Mouse (Mus musculus) ES-Bruce4 (cell line): ENCODE measurements at regions not wholly inside any gene's neighbourhood (a gene's known extent, or its start where the extent isn't known, plus 50 kb on each side); places are given as distances from the start of the nearest gene placed in this dataset.

ENCODE experiments used
- CTCF ChIP-seq: IDR thresholded peaks from one replicate; pipeline ENCODE4 v1.8.1; 2011; ENCODE audit warnings: low read depth, low read length
- EP300 ChIP-seq: IDR thresholded peaks from 2 replicates; pipeline ENCODE4 v1.6.1; 2011; ENCODE audit warnings: low read depth, low read length; ENCODE audit not compliant: insufficient read depth
- POLR2A ChIP-seq: IDR thresholded peaks from one replicate; pipeline ENCODE4 v1.8.1; 2011; ENCODE audit warnings: low read length; ENCODE audit not compliant: insufficient read depth

- TF ChIP-seq CTCF (no peak), EP300 (no peak), POLR2A (no peak)
These were observed 99.3 kb upstream of the Fut8 start for GRCm38 (mm10) chr12:77138506-77139201.
